Mouse (Mus musculus) hindbrain, embryonic 11.5 days (tissue): ENCODE measurements at regions not wholly inside any gene's neighbourhood (a gene's known extent, or its start where the extent isn't known, plus 50 kb on each side); places are given as distances from the start of the nearest gene placed in this dataset.
A peak's percentile ranks its signal among the peaks of the same experiment; 100 is the strongest.

ENCODE experiments used
- ATAC-seq: fragments of 200-750 bp; cut with Nextera tagmentation; 2 replicates; pipeline ENCODE4 v1.8.0; 2017; ENCODE audit warnings: mild to moderate bottlenecking, moderate TSS enrichment, moderate library complexity; ENCODE audit not compliant: low FRiP score
- DNase-seq: peaks from one replicate; pipeline ENCODE4 v3.0.0-alpha.2; 2015; ENCODE audit warnings: low spot score
- H3K27ac ChIP-seq: fragments of 300-500 bp; sonication (generic); 2 replicates; pipeline ENCODE4 v1.5.1; 2014; ENCODE audit warnings: mild to moderate bottlenecking, low read depth, low read length
- H3K27me3 ChIP-seq: fragments of 300-500 bp; sonication (generic); 2 replicates; pipeline ENCODE4 v1.6.1; 2014; ENCODE audit warnings: mild to moderate bottlenecking, low read length, moderate library complexity, mixed read lengths; ENCODE audit not compliant: control insufficient read depth, insufficient read depth
- H3K36me3 ChIP-seq: fragments of 300-500 bp; sonication (generic); 2 replicates; pipeline ENCODE4 v1.6.1; 2014; ENCODE audit warnings: mild to moderate bottlenecking, low read length, moderate library complexity, mixed read lengths; ENCODE audit not compliant: control insufficient read depth, insufficient read depth
- H3K4me1 ChIP-seq: fragments of 300-500 bp; sonication (generic); replicated peaks from 2 replicates; pipeline ENCODE4 v1.6.1; 2014; ENCODE audit warnings: low read length, mixed read lengths; ENCODE audit not compliant: control insufficient read depth, insufficient read depth
- H3K4me2 ChIP-seq: fragments of 300-500 bp; sonication (generic); replicated peaks from 2 replicates; pipeline ENCODE4 v1.6.1; 2014; ENCODE audit warnings: mild to moderate bottlenecking, low read depth, low read length
- H3K4me3 ChIP-seq: fragments of 300-500 bp; sonication (generic); 2 replicates; pipeline ENCODE4 v1.5.1; 2014; ENCODE audit warnings: low read depth, low read length
- H3K9ac ChIP-seq: fragments of 300-500 bp; sonication (generic); 2 replicates; pipeline ENCODE4 v1.6.1; 2014; ENCODE audit warnings: low read depth, low read length
- H3K9me3 ChIP-seq: fragments of 300-500 bp; sonication (generic); 2 replicates; pipeline ENCODE4 v1.6.1; 2016; ENCODE audit warnings: low read length; ENCODE audit not compliant: control insufficient read depth
- WGBS: fragments of 180-500 bp; shearing (Covaris S2); extraction: QIAGEN DNeasy Blood & Tissue Kit; methylation state at CpG from one replicate; pipeline ENCODE4 v1.1.7; 2014; 5-methylcytosine and 5-hydroxymethylcytosine counted together

DNA sequence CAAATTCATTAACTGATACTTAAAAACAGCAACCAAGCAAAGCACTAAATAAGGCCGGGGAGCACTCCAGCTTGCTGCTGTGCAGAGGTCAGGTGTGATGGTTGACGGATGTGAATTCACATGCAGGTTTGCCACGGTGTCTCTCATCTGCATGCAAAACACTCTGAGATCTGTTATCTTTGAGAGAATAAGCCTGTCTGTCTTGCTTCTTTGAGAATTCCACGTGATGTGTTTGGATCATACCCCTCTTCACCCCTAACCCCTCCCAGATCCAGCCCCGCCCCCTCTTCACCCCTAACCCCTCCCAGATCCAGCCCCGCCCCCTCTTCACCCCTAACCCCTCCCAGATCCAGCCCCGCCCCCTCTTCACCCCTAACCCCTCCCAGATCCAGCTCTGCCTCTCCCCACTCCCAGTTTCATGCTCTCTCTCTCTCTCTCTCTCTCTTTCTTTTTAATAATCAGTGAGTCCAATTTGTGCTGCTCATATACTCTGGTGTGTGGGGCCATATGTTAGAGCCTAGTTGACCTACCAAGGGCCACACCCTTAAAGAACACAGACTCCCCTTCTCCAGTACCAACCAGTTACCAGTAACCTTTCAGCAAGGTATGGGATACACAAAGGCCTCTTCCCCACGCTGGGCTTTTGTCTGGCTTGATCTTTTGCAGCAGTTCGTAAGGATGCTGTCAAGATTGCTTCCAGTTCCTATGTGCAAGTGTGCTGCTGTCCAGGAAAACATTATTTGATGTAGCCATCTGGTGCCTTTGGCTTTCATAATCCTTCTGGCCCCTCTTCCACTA, 73.1 kb upstream of the Hnrnpk start:
- no peaks in the 10 kb centered on the region for H3K36me3 ChIP-seq
- no peaks in the 10 kb centered on the region for H3K9me3 ChIP-seq
- H3K4me3 ChIP-seq, result no peak overlapping the region
- no peak overlapping the region for H3K9ac ChIP-seq
- DNase-seq, result no peak
- WGBS, result 37% methylated on average over 6 of the region's 9 CpGs
- H3K4me2 ChIP-seq, result no peak overlapping the region
- no peaks in the 10 kb centered on the region for H3K4me1 ChIP-seq
- H3K27ac ChIP-seq, result no peak overlapping the region
- ATAC-seq, result no peak
- H3K27me3 ChIP-seq, result no peaks in the 10 kb centered on the region

DNA sequence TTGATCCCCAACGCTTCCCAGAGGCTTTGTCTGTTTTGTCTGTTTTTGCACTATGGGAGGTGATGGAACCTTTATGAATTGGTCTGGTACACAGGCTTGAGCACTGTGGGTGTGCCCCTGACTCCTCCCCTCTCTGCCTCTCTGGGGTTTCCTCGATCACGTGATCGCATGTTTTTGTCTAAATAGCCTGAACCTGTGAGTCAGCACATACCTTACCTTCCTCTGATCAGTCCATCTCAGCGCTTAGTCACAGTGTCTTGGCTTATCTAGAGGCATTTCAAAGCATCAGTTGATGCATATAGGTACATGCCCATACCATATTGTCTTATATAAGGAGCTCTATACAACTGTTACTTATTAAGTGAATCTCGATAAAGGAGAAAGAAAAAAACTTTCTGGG, 72.4 kb upstream of the Hnrnpk start:
- no peaks in the 10 kb centered on the region for H3K4me1 ChIP-seq
- H3K4me3 ChIP-seq, result no peak overlapping the region
- H3K9me3 ChIP-seq, result no peaks in the 10 kb centered on the region
- no peaks in the 10 kb centered on the region for H3K27me3 ChIP-seq
- H3K27ac ChIP-seq, result no peak overlapping the region
- ATAC-seq (no peak), DNase-seq (no peak)
- no peaks in the 10 kb centered on the region for H3K36me3 ChIP-seq
- 44% methylated on average over 6 of the region's 6 CpGs for WGBS
- H3K4me2 ChIP-seq, result no peak overlapping the region
- H3K9ac ChIP-seq, result no peak overlapping the region

DNA sequence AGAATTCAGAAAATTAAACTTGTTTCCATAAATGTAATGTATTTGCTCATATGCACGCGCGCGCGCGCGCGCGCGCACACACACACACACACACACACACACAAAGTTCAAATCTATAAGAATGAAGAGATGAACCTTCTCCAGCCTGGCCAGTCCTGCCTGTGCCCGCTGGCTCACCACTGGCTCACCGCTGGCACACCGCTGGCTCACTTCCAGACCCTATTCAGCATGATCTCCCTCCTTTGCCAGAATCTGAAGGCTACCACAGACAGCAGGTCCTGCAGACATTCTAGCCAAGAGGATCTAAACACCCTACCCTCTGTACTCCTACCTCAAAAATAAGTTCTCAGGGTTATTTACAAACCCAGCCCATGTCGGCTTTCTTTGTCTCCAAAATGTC, 69.3 kb upstream of the Hnrnpk start:
- WGBS, result 73% methylated on average over 14 of the region's 14 CpGs
- DNase-seq (no peak), ATAC-seq (no peak)
- Histone ChIP-seq H3K9me3 (no peaks in the 10 kb centered on the region), H3K36me3 (no peaks in the 10 kb centered on the region), H3K9ac (no peak overlapping the region), H3K4me1 (no peaks in the 10 kb centered on the region; the same call in 1 of the 2 replicates), H3K4me3 (no peak overlapping the region), H3K4me2 (no peak overlapping the region), H3K27ac (no peak overlapping the region), H3K27me3 (no peaks in the 10 kb centered on the region)

DNA sequence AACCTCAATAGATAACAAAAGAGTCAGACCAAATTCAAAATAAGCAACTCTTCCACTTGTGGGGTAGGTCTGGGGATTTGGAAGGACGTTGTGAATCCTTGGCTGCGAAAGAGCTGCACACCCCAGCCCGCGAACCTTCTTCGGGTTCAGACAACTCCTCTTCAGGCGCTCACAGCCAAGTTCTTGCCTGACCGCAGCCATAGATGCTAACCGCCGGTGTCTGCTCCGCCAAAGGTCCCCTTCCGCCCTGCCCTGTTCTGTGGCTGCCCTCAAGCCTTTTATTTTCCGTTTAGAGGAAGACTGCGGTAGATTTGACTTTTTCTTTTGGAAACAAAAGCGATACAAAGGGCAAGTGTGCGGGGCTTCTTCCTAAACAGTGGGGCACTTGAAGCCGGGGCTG, 68.6 kb upstream of the Hnrnpk start:
- ATAC-seq (no peak), DNase-seq (peak; percentile 55)
- Histone ChIP-seq H3K27me3 (no peaks in the 10 kb centered on the region), H3K4me3 (peak overlapping the region; percentile 15; the same call in 1 of the 2 replicates), H3K4me2 (peak overlapping the region; percentile 36), H3K9me3 (no peaks in the 10 kb centered on the region), H3K9ac (peak overlapping the region; percentile 8; the same call in 1 of the 2 replicates), H3K4me1 (no peaks in the 10 kb centered on the region; the same call in 1 of the 2 replicates), H3K36me3 (no peaks in the 10 kb centered on the region), H3K27ac (no peak overlapping the region)
- 5% methylated on average over 16 of the region's 16 CpGs for WGBS

DNA sequence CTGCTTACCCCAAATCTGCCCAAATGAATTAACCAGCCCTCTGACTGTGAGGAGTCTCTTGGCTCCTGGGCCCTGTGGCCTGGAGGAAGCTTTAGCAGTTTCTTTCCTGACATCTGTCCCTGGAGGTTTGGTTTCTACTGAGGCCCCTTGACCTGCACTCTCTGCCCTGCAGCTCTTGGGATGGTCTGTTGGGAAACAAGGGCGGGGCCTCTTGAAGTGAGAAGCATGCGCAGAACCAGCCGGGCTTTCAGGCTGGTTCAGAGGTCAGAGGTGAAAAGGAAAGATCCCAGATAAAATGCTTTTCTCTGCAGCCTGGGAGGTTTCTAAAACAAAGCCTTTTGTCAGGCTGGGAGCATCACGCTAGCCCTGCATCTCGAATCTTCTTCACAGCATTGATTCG, 66.6 kb upstream of the Hnrnpk start:
- no peaks in the 10 kb centered on the region for H3K36me3 ChIP-seq
- H3K27me3 ChIP-seq, result no peaks in the 10 kb centered on the region
- no peaks in the 10 kb centered on the region; the same call in 1 of the 2 replicates for H3K4me1 ChIP-seq
- ATAC-seq (peak; percentile 51; the same call in 1 of the 2 replicates), DNase-seq (peak; percentile 62)
- H3K4me3 ChIP-seq, result no peak overlapping the region
- H3K9ac ChIP-seq, result 0 out of 2 replicates have a peak overlapping the region, but pooled peaks have one; percentile 2
- H3K27ac ChIP-seq, result no peak overlapping the region
- no peak overlapping the region for H3K4me2 ChIP-seq
- WGBS, result 4% methylated on average over 6 of the region's 6 CpGs
- H3K9me3 ChIP-seq, result no peaks in the 10 kb centered on the region

DNA sequence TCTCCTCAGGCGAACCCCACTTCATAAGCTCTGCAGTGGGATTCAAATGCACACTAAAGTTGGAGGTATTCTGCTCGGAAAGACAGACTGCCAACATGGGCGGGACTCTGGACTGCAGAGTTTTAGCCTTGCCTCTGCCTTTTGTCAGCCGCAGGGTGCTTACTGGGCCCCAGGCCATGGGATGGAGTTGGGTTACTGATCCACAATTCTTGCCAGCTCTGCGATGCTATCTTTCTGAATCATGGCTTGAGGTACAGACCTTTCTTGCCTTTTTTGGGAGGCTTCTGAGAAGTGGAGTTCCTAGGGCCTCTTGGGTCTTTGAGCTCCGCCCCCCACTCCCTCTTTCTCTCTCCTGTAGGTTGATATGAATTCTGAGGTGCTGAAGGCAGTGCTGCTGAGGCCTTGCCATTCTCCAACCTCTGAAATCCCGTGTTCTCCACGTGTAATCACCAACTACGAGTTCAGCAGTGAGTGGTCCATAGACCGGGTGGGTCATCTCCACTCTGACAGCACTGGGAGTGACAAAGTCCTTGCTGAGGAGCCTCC, 64.0 kb upstream of the Hnrnpk start:
- no peaks in the 10 kb centered on the region; the same call in 1 of the 2 replicates for H3K4me1 ChIP-seq
- no peak overlapping the region for H3K9ac ChIP-seq
- H3K4me3 ChIP-seq, result no peak overlapping the region
- WGBS, result 84% methylated on average over 10 of the region's 10 CpGs
- H3K4me2 ChIP-seq, result no peak overlapping the region
- H3K36me3 ChIP-seq, result no peaks in the 10 kb centered on the region
- ATAC-seq (no peak), DNase-seq (no peak)
- H3K9me3 ChIP-seq, result no peaks in the 10 kb centered on the region
- no peaks in the 10 kb centered on the region for H3K27me3 ChIP-seq
- no peak overlapping the region for H3K27ac ChIP-seq

DNA sequence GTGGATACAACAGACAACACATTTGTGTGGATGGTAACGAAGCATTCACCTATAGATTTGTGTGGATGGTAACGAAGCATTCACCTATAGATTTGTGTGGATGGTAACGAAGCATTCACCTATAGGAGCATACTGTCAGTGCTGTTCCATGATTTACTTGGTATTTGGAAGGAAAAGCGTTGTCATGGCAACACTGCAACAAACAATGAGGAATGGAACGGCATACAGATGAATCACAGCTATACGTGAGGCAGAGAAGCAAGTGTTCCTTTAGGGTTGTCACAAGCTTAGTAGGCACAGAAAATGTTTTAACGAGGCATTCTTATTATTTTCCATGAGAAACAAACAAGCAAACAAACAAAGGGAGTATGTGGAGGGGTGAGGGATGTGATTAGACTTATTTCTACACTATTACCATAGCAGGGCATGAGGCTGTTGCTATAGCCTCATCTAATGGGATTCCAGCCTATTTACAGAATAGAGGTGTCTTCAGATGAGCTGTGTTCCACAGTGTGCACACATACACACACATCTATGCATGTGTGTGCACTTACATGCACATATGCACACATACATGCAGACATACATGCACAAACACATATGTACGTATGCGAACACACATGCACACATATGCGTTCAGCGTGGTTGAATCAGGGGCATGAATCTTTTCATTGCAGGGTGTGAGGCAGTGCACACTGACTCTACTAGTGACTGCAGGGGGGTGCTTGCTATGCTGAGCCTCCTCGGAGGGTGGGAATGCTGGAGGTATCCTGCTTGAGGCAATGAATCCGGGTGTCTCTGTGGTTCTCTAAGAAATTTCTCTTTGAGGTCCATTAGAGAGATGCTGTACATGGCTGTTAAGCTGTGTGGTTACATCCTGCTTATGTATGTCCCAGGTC, 62.3 kb upstream of the Hnrnpk start:
- Histone ChIP-seq H3K4me1 (no peaks in the 10 kb centered on the region; the same call in 1 of the 2 replicates), H3K4me2 (no peak overlapping the region), H3K9me3 (no peaks in the 10 kb centered on the region), H3K36me3 (no peaks in the 10 kb centered on the region), H3K4me3 (no peak overlapping the region), H3K27me3 (no peaks in the 10 kb centered on the region), H3K9ac (no peak overlapping the region), H3K27ac (no peak overlapping the region)
- DNase-seq, result peak; percentile 38
- WGBS, result 74% methylated on average over 13 of the region's 13 CpGs
- no peak for ATAC-seq
